Mouse (Mus musculus) layer of hippocampus, adult 9-10 months (tissue): ENCODE measurements around the gene Usp51.
"Not testable (repeated sequence)": the region's sequence is repeated elsewhere in the genome, so short reads cannot be mapped to it uniquely, and the experiment has no call there.

Source experiments
- DNase-seq: peaks from one replicate; pipeline ENCODE4 v3.0.0; 2022; ENCODE audit warnings: low spot score

Gene Usp51

DNA sequence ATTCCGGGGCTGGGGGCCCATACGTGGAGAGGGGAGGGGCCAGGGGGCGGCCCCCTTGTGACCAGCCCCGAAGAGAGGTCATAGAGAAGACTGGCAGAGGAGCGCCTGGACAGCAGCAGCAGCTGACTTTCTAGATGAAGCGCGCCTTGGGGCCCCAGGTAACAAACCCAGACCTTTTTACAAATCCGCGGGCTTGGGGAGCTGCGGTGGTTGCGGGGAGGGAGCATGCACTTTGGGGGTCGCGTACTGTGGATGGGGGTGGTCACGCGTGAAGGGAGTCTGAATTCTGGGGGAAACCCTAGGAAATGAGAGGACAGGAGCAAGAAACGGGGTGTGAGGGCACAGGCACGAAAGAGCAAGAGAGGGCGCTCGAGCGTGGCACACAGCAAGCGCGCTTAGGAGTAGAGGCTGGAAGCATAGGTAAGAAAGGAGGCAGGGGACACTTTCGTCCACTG lies at the start of gene Usp51:
Gene Usp51 (plus strand): TSS at position 83 of the 455 bp plus-strand sequence.
- DNase-seq: peak; percentile 17

GRCm38 (mm10) chrX:152969606-152970005 lies 36.7 kb upstream of the Usp51 start:
- DNase-seq: no peak

- not testable (repeated sequence) for DNase-seq
These were observed 32.6 kb upstream of the Usp51 start for GRCm38 (mm10) chrX:152973476-152974203.

GRCm38 (mm10) chrX:152974204-152974661 lies 32.0 kb upstream of the Usp51 start:
- peak; percentile 21 for DNase-seq

GRCm38 (mm10) chrX:152976538-152976937 lies 29.7 kb upstream of the Usp51 start:
- no peak for DNase-seq

DNA sequence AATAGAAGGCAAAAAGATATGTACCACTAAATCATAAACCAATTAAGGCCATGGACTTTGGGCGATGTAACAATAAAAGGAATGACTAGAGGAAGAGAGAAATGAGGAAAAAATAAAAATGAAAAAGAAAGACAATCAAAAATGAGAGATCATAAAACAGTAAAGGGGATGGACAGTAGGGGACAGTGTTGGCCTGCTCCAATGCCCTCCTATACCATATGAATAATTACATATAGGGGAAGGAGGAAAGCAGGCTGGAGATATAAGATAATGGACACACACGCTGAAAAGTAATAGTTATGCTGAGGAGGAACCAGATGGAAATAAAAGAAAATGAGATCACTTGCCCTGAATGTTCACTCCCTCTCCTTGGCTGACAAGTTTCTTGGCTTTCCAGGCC lies 21.3 kb upstream of the Usp51 start:
- DNase-seq: no peak

DNA sequence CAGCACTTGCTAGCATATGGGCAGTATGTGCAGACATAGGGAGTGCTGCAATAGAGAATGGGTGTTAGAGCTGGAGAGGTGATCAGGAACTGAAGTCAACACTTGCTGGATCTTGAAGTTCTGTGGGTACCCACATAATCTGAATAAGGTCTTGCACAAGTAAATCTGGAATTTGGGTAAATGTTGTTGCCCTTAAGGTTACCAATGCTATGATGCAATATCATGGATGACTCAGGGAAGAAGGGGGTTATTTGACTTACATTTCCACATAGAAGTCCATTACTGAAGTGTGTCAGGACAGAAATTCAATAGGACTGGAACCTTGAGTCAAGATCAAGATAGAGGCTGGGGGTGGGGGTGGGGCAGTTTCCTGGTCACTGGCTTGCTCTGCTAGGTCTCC lies 16.4 kb upstream of the Usp51 start:
- not testable (repeated sequence) for DNase-seq

- DNase-seq: not testable (repeated sequence)
These were observed 10.2 kb upstream of the Usp51 start for GRCm38 (mm10) chrX:152996105-152996504.

DNA sequence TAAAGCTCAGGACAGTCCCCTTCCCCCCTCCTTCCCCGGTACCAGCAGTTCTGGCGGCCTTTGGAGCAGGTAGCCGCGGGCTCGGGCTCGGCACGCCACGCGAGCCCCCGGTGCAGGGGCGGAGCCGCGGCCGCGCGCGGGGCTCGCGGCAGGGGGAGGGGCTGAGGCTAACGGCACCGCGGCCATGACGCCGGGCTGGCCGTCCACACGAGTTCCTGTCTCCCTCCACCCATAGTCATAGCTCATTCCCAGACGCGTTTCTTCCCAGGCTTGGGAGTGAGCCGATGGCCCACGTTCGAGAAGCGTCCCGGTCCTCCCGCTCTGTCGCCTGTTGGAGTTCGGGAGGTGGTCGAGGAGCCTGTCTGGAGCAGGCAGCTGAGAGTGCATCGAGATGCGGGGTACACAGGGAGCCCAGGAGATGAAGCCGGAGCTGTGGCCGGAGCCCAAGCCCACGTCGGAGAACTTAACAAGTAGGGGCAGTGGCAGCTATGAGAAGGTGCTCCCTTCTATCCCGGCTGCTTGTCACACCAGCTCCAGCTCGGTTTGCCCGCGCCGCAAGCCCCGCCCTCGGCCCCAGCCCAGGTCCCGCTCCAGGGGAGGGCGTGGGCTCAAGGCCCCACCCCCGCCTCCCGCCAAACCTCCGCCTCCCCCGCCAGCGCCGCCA lies 884 bp downstream of the Usp51 start:
- DNase-seq: peak; percentile 1

DNA sequence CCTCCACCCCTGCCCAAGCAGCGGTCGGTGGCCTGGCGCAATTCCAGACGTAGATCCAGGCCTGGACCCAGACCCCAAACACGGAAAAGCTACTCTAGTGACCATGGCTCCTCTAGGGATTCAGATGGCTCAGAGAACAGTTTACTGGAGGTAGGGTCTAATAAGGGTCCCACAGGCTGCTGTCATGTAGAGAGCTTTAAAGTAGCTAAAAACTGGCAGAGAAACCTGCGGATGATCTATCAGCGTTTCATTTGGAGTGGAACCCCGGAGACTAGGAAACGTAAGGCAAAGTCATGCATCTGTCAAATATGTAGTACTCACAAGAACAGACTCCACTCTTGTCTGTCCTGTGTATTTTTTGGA lies 1.4 kb downstream of the Usp51 start:
- DNase-seq: no peak

DNA sequence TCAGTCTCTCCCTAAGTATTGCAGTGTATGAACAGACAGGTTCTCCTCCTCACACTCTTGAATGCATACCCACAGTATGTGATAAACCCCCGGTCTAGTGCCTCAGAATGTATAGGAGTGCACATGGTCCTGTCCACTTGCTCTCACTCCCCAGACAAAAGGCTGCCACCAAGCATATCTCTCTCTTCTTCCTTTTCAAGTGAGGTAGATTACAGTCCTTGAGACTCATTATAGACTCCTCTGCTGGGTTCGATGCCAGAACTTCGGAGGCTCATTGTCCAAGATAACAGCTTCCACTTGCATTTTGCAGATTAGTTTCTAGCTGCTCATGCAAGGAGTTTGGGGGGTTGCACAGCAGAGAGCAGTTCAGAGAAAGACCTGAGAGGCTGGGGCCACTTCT lies 19.0 kb downstream of the Usp51 start:
- not testable (repeated sequence) for DNase-seq

GRCm38 (mm10) chrX:153025709-153026108 lies 19.4 kb downstream of the Usp51 start:
- not testable (repeated sequence) for DNase-seq

- not testable (repeated sequence) for DNase-seq
These were observed 25.3 kb downstream of the Usp51 start for GRCm38 (mm10) chrX:153031547-153031946.

- DNase-seq: peak; percentile 46
These were observed 31.1 kb downstream of the Usp51 start, which contains the start of gene Mageh1 for GRCm38 (mm10) chrX:153037087-153037971. Gene Mageh1, minus strand, starts transcription at chrX:153037575.

DNA sequence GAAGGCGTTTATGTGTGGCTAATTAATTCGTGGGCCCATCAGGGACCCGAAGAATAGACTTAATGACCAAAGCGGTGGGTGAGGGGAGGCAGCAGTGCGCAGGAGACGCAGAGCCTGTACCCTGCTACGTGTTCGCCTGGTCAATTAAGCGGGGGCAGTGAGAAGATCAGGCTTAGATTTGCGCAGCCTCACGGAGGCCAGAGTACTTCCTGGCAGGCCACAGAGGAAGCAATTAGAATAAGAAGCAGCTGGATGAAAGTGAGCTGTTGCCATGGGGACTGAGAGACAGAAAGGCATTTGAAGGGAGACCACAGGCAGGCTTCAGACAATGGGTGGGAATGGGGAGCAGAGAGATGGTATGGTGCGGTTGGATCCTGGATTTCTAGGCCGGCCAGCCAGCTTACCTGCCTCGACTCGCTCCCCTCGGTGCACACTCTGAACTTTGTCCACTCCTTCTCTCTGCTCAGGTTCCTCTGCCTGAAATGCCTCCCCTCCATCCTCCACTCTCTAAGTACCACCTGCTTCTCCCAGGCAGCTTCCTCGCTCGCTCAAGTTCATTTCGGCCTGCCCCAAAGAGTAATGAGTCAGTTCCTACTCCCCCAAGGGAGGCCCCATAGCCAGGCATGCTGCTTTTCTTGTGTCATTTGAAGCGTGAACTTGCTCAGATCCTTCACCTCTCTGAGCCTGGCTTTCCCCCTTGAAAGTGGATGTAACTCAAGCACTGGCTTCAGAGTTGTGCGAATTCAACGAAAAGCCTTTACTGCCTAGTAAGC lies 31.9 kb downstream of the Usp51 start:
- not testable (repeated sequence) for DNase-seq
